Mouse (Mus musculus): ENCODE data around the gene Ces2e.
"Not testable (repeated sequence)": the region's sequence is repeated elsewhere in the genome, so short reads cannot be mapped to it uniquely, and the experiment has no call there.

DNA sequence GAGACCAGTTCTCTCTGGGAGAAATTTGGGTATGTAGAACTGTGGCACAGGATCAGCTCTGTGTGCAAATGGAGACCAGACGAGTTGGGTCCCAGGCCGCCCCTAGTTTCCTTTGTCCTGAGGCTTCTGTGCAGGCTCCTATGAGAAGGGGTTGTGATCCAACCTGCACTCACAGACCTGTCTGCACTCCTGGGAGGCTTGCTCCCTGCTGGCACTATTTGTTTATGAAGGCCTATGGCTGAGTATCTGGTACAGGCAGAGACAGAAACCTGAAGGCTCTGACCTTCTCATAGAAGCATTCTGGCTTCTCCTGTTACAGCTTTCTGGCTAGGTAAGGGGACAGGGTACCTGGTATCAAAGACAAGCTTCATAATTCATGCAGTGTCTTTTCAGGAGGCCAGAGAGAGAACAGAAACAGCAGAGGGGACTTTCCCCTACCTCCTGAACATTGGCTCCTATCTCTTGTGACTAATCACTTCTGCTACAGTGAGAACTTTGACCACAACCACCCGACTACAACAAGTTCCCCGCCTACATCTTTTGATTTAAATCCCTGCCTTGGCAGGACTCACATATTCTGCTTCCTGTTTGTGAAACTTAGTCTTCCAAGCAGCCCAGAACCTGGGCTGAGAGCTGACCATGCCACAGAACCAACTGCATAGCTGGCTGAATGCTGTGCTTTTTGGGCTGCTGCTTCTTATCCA lies 39.7 kb upstream of the Ces2e start:
- TF ChIP-seq CTCF (IDR thresholded peaks at IDR 0.05; ENCODE audit: low read depth, low read length); POLR2A (IDR thresholded peaks at IDR 0.05; ENCODE audit: insufficient read depth, low read length); EP300 (IDR thresholded peaks at IDR 0.05; ENCODE audit: insufficient read depth, low read depth, low read length): not testable (repeated sequence)
